Mouse (Mus musculus) cerebellum, adult 18-20 months (tissue): ENCODE measurements around the gene Slc44a2.

Source experiments
- DNase-seq, 2 experiments: peaks; one replicate each; pipeline ENCODE4 v3.0.0; 2021

Gene Slc44a2

DNA sequence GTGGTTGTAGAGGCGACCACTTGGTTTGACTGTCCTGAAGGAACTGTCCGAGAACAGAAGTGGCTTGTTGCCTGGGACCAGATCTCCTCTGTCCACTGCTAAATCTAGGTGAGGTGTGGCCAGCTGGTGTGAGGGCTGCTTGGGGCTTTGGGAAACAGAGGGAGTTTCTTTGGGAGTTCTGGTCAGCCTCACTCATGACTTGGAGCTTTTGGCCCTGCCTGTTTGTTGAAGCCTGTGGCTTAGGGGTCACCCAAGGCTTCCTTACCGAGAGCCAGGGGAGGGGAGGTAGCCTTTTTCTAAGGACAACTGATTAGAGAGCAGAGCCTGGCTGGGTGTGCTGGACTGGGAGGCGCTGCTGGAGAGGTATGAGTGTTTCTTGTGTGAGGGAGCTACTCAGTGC is 14.9 kb downstream of the Slc44a2 start:
- no peak for DNase-seq

DNA sequence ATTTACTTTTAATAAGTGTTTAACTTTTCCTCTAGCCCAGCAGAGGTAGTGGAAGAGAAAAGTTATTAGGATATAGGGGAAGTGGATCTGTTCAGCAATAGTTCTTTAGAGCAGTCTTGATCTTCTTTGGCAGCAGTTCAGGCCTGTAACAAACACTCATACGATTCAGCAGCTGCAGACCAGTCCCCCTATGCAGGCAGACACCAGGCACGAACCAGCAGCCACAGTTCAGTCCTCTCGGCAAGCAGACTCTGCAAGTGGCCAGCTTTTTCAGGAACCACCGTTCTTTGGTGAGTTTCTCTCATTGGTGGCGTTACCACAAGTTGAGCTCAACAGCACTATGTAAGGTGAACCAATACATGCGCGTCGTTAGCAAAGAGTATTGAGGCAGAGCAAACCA is 16.0 kb downstream of the Slc44a2 start:
- no peak for DNase-seq

DNA sequence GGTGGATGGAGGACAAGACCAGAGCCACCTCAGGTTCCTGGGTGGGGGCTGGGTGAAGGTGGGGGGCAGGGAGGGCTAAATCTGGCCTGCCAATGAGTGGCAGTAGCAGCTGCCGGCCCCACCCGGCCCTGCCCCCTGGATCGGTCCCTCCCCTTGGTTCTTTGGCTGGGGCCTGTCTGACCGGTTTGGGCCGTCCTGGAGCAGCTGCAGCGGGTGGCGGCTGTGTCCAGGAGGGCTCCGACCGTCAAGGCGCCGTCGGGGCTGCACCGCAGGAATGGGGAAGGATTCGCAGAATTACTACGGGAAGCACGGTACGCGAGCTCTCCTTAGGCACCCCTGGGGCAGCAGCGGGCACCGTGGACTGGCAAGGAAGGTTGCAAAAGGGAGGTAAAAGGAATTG is 17.2 kb downstream of the Slc44a2 start:
- no peak for DNase-seq

DNA sequence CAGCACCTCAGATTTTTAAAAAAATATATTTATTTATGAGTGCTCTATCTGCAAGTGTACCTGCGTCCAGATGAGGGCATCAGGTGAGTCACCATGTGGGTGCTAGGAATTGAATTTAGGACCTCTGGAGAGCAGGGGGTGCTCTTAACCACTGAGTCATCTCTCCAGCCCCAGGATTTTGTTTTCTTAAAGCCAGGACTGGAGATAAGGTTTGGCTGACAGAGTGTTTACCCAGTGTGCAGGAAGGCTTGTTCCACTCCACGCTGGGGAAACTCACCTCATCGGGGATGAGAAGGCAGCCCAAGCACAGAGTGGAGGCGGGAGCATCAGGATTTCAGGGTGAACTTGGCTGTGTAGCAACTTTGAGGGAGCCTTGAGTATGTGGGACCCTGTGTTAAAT is 19.9 kb downstream of the Slc44a2 start:
- DNase-seq: no peak

DNA sequence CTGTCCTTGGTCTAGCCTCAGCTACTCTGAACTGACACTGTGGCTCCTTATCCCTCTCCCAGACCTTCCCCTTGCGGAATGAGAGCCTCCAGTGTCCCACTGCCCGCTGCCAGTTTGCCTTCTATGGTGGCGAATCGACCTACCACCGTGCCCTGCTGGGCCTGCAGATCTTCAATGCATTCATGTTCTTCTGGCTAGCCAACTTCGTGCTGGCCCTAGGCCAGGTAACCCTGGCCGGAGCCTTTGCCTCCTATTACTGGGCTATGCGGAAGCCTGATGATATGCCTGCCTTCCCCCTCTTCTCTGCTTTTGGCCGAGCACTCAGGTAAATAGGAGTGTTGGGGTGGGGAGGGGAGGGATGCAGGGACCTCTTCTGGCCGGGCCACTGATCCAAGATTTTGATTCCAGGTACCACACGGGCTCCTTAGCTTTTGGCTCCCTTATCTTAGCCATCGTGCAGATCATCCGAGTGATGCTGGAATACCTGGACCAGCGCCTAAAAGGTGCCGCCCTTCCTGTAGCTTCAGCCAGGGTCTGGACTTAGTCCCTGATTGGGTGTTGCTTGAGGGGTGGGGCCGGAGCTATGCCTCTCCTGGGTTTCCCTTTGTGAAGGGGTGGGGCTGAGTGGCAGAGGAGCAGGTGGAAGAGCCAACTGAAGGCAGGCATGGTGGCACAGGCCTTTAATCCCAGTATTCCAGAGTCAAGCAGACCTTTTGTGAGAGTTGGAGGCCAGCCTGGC is 26.3 kb downstream of the Slc44a2 start:
- DNase-seq: peak; percentile 68 to 70

DNA sequence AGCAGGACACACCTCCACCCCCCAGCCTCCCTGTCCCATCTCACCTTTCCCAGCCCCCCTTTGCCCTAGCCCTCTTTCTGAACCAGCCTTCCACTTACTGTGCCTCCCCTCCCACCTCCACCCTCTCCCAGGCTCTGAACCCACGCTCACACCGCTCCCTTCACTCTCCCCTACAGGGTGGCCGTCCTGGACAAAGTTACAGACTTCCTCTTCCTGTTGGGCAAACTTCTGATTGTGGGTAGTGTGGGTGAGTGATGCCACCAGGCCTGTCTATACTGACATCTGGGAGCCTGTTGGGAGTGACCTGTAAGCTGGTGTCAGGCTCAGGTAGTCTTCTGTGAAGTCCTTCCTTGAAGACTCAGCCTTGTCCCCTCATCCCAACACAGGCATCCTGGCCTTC is 27.7 kb downstream of the Slc44a2 start:
- no peak for DNase-seq

DNA sequence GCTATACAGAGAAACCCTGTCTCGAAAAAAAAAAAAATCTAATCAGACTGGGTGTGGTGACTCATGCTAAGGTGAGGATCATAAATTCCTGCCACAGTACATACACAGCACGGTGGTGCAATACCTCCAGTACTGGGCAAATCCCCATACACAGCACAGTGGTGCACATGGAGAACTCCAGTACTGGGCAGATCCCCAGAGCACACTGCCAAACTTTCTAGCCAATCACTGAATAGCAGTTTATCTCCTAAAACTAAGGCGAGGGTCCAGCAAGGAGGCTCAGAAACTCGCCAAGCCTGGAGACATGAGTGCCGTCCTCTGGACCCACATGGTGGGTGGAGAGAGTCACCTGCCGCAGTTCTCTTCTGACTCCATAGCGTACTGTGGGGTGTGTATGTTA is 30.7 kb downstream of the Slc44a2 start:
- DNase-seq: no peak

DNA sequence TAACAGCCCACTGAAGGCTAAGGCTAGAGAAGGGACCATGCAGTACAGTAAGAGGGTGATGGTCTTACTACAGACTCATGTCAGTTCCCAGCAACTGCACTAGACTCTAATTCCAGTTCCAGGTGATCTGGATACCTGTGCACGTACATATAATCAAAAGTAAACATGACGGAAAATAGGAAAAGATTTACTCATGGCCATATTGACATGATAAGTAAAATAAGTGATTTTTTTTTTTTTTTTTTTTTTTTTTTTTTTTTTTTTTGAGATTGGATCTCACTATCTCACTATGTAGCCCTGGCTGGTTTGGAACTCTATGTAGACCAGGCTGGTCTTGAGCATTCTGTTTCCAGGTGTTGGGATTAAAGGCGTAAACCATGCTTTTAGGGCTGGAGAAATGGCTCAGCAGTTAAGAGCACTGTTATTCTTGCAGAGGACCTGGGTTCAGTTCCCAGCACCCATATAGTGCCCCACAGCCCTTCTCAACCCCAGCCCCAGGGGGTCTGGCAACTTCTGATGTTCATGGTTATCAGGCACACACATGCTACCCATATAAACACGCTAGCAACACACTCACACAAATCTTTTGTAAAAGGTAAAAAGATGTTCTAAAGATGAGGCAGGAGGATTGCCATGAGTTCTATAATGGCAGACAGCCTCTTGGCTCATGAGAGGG is 31.3 kb downstream of the Slc44a2 start:
- DNase-seq: no peak

DNA sequence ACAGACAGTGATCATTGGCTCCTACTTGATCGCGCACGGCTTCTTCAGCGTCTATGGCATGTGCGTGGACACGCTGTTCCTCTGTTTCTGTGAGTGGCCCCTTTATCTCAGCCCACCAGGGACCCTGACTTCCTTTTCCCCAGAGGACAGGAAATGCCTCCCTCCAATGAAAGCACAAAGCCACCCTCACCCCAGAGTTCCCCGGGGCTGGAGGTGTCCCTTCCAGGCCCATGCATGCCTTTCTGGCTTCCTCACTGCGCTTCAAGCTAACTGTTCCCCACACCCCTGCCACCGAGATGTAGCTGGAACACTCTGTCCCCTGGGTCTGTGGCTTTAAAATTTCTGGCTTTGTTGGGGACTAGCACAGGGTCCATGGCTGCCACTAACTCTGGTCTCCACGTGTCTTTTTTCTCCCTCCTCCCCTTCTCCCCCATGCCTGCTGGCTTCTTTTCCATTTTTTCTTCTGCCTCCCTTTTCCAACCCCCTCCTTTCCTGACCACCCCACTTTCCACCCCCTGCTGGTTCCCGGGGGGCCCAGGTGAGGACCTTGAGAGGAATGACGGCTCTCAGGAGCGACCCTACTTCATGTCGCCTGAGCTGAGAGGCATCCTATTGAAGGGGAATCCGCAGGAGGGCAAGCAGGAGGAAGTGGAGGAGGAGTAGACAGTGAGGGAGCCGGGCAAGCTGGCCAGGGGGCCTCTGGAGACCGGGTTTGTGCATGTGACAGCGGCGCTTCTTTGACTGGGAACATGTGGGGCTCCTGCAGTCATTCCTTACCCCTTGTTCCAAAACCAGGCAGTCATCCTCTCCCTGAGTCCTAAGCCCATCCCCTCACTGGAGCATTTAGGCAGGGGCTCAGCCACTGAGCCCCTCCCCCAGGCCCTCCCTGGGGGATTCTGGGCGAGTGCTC is 32.2 kb downstream of the Slc44a2 start:
- no peak for DNase-seq

DNA sequence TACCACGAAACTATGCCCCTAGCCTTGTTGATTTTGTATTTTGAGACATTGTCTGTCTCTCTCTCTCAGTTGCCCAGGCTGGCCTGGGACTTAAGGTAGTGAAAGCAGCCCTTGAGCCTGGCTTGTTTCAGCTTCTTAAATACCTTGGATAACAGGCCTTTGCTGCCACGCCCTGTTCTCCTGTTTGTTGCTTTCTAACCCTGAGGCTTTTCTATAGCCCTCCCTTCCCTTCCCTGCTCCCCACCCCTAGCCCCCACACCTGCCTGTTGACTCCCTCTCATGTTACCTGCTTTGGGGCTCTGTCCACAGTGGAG is 32.8 kb downstream of the Slc44a2 start:
- no peak for DNase-seq

DNA sequence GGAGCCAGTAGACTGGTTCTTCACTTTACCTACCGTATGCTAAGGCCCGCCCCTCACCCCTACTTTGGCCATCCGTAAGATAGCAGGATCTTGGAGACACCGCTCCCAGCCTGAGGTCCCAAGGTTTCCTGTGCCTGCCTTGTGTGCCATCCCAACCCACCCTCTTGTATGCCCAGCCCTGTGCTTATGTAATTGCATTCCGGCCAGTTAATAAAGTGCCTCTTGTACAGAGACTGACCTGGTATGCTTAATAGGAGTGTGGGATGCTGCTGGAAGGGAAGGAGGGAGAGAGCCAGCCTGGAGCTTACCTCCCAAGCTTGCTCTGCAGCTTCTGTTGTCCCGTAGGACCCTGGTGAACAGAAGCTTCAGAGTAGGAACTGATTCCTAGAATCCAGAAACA is 34.3 kb downstream of the Slc44a2 start:
- no peak for DNase-seq

DNA sequence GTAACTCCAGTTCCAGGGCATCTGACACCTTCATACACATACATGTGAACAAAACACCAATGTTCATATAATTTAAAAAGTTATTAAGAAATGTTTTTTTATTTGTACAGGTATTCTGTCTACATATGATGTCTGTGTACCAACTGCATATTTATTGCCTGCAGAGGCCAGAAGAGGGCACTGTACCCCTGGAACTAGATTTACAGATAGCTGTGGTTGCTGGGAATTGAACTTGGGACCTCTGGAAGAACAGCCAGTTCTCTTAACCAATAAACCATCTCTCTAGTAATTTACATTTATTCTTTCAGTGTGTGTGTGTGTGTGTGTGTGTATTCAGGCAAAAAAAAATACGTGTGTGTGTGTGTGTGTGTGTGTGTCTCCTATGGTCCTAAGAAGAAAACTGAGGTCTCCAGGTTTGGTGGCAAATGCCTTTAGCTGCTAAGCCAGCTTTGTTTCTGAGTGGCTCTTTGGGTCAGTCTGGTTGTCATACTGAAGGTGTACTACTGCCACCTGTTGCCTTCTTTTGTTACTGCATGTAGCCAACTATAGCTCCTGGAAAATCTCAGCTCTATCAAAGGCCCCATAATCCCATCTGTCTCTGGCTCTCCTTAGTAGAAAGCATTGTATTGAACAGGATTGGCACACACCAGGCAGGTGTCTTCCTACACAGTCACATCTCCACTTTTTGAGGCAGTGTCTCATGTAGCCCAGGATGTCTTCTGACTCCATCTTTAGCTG is 36.7 kb downstream of the Slc44a2 start:
- DNase-seq: peak; percentile 77

DNA sequence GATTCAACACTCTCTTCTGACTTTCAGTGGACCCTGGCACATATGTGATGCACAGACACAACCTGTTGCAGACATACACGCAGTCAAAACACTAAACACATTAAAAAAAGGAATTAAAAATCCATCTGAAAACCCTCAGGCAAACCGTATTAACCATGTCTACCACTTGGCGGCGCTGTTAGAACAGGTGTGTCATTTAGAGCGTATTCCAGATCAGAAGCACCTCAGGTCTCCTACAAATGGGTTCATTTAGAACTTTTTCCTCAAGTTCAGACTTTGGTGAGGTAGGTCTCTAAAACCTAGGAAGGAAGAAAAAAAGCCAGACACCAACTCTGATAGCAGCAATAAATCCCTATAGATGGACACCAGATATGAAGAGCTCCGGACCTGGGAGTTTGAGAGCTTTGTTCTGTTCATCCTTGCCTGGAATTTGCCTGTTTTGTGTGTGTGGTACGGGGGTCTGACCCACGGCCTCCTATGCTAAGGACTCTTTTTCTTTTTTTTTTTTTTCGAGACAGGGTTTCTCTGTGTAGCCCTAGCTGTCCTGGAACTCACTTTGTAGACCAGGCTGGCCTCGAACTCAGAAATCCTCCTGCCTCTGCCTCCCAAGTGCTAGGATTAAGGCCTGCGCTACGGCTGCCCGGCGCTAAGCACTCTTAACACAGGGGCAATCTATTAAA is 46.2 kb downstream of the Slc44a2 start:
- DNase-seq: peak; percentile 72 to 80

DNA sequence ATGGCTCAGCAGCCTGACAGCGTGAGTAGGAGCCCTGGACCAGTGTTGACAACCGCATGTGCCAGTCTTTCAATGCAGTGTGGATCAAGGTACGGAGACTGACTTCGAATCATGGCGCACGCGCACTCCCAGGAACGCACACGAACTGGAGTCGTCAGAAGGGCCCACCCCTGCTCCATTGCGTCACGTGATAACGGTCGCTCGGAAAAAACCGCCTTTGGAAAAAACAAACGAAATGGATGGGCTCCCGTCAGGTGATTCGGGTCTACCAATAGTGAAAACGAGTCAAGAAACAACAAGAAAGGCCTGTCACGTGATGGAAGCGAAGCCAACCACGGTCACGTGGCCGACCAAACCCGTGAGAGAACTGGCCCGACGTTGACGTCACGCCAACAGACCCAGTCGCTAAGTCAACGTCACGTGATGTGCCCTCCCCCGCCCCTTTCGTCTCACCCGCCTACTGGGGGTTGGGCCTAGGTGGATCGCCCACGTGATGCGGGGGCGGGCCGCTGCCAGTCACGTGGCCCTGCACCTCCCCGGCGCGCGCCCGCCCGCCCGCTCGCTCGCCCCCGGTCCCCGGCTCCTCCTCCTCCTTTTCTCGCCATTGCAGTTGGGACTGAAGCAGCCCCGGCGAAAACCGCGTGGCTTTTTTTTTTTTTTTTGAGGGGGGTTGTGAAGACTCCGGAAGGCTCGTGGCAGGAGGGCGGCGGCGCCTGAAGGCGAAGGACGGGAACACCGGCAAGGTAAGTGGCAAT is 47.0 kb downstream of the Slc44a2 start, which contains the start of gene Ilf3:
TSS of gene Ilf3 (plus strand) at position 515 of the 755 bp plus-strand sequence.
- DNase-seq: peak; percentile 99 to 100

DNA sequence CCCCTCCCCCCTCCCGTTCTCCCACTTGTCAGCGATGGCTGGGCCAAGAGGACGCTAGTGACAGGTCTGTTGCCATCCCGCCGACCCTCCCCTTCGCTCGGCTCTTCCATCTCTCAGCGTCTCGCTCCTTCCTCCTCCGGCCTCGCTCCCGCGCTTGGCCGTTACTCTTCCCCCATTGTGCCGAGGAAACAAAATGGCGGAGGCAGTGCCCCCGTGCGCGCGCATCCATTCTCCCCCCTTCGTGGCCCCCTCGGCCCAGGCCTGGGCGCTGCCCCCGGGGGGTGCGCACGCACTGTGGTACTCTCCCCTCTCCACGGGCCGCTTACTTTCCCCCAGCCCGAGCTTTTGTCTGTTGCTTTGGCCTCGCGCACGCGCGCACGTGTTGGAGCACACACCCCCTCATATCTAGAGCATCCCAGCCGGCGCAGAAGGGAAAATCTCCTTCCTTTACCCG is 47.7 kb downstream of the Slc44a2 start:
- peak; percentile 58 to 74 for DNase-seq

DNA sequence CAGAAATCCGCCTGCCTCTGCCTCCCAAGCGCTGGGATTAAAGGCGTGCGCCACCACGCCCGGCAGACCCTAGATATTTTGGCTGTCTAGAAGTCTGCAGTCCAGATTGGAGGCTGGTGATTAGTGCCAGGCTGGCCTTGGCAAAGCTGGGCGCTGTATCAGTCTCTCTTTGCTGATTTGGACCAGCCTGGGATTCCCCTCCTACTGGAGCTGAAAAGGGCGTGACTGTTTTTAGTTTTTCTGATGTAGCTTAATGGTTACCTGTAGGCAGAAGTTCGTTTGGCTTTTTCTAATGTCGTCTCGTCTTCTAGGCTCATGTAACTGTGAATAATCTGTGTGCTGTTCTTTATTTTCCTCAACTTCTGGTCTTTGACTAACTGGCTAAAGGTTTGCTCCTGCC is 48.6 kb downstream of the Slc44a2 start:
- no peak for DNase-seq

DNA sequence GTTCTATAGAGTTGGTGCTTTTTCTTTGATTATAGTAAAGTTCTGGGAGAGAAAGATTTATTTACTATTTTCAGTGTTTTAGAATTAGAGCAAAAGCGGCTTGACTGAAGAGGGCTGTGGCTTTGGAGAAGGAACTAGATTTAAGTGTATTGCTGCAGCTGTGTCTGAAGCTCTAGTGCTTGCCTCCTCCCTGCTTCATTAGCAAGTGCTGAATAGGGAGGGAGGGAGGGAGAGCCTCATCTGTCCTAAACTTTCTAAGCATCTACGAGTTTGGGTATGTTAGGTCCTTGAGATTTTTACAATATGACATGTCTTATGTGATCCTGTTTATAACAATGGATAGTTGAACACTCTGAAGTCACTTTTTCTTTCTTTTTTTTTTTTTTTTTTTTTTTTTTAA is 50.4 kb downstream of the Slc44a2 start:
- DNase-seq: no peak

DNA sequence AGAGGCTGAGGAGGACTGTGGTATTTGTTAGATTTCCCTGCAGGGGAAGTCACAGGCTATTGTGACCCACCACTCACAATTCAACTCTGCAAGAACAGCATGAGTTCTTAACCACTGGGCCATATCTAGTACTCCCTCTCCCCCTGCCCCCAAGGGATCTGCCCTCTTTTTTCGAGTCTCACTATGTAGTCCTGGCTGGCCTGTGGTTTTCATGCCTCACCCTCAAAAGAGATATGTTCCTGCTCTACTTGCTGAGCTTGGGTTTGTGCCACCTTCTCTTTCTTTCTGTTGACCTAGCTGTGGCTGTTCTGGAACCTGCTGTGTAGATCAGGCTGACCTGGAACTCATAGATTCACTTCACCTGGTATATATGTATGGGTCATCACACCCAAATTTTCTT is 52.0 kb downstream of the Slc44a2 start:
- DNase-seq: no peak

DNA sequence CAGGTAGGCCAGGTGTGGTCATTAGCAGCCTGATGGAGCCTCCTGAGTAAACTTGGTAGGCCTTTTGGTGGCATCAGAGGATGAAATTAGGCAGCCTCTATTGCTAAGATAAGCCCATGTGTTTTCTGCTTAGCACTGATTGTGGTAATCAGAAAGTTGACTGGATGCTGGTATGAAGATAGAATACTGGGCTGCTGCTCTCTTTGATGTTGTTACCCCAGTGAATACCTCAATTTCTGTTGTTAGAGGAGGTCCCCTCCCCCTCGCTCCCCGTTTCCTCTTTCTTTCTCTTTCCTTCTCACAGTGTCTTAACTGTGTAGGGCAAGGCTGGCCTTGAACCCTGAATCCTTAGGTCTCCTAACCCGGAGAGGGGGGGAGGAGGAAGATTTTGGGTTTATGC is 58.7 kb downstream of the Slc44a2 start:
- no peak for DNase-seq

DNA sequence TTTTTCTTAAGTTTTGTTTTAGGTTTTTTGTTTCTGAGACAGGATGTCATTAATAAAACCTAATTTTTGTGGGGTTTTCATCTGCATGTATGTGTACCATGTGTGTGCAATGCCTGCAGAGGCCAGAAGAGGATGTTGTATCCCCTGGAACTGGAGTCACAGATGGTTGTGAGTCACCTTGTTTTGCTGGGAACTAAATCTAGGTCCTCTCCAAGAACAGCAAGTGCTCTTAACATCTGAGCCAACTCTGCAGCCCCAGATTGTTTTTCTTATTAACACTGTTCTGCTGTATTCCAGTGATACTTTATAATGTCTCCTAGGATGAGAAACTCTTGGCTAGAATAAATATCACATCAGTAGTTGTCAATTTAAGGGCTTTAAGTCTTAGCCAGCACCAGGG is 60.4 kb downstream of the Slc44a2 start:
- no peak for DNase-seq

DNA sequence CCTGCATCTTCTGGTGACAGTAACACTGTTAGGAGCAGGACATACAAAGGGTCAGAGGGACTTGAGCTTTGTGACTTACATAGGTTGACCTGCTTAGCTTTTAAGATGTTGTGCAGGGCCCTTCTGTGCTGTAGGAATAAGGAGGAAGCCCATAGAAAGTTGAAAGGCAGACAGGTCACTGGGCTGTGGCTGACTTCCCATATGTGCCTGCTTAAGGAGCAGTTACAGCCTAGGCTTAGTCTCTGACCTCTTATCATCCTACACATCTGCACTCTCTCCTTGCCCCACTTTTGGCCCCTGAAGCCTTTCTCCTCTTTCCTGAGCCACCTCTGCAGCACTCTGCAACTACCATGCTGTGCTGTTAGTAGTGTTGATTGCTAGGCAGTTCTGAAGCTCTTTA is 63.5 kb downstream of the Slc44a2 start:
- no peak for DNase-seq
